Mouse (Mus musculus) C2C12 (cell line): ENCODE measurements around the gene F12.
"Not testable (repeated sequence)": the region's sequence is repeated elsewhere in the genome, so short reads cannot be mapped to it uniquely, and the experiment has no call there.

ENCODE experiments used
- CEBPB ChIP-seq: IDR thresholded peaks from one replicate; pipeline ENCODE4 v1.6.1; 2011; ENCODE audit warnings: low read depth, mild to moderate bottlenecking, control low read depth, moderate library complexity
- CTCF ChIP-seq: IDR thresholded peaks from one replicate; pipeline ENCODE4 v1.5.1; 2011; ENCODE audit not compliant: control insufficient read depth, insufficient read depth, insufficient read length
- FOSL1 ChIP-seq: IDR thresholded peaks from one replicate; pipeline ENCODE4 v1.8.0; 2011; ENCODE audit warnings: mild to moderate bottlenecking, low read length; ENCODE audit not compliant: poor library complexity, insufficient read depth, severe bottlenecking
- MAX ChIP-seq: IDR thresholded peaks from one replicate; pipeline ENCODE4 v1.6.1; 2011; ENCODE audit warnings: mild to moderate bottlenecking, control low read depth
- MYOD1 ChIP-seq: IDR thresholded peaks from one replicate; pipeline ENCODE4 v1.6.1; 2011; ENCODE audit warnings: low read depth; ENCODE audit not compliant: control insufficient read depth, insufficient read length
- MYOG ChIP-seq: IDR thresholded peaks from one replicate; pipeline ENCODE4 v1.6.1; 2011; ENCODE audit not compliant: control insufficient read depth, insufficient read length; ENCODE audit errors: extremely low read depth

DNA sequence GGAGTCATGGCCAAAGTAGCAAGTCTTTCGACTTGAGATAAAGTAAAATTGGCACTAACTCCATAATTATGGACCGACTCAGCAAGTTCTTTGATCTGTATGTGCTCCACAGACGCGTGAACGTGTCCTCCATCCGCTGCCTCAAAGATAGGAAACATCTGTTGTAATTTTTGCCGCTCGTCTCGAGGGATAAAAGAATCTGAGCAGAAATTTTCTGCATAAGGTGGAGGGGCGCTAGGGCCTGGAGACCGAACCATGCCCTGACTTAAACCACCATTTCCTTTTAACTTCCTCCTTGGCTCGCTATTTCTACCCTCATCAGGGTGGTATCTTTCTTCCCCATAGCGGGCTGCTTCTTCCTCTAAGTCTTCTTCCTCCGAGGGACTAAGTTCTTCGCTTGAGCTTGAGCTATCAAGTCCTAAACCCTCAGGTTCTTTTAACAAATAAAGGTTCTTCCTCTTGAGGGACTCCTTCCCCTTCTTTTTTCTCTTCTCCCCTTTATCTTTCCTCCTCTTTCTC, 10.6 kb upstream of the F12 start:
- TF ChIP-seq CEBPB, CTCF, MAX, MYOD1, FOSL1, MYOG: not testable (repeated sequence)
